Mouse (Mus musculus) liver, embryonic 15.5 days (tissue): ENCODE results near the gene Xpo4. TPM values are rescaled to one million over a fixed set of nuclear protein-coding genes. Genes with fewer than 3 reads are reported as not detected.

Source experiments
- ATAC-seq: fragments of 200-750 bp; cut with Nextera tagmentation; 2 replicates; pipeline ENCODE4 v1.8.0; 2017; ENCODE audit warnings: moderate number of reproducible peaks, mild to moderate bottlenecking, moderate library complexity; ENCODE audit not compliant: insufficient read depth
- H3K27ac ChIP-seq: fragments of 300-500 bp; sonication (generic); replicated peaks from 2 replicates; pipeline ENCODE4 v1.5.1; 2015; ENCODE audit warnings: mild to moderate bottlenecking, inconsistent platforms
- H3K27me3 ChIP-seq: fragments of 300-500 bp; sonication (generic); 2 replicates; pipeline ENCODE4 v1.6.1; 2015; ENCODE audit warnings: mild to moderate bottlenecking, inconsistent platforms
- H3K36me3 ChIP-seq: fragments of 300-500 bp; sonication (generic); replicated peaks from 2 replicates; pipeline ENCODE4 v1.6.1; 2015; ENCODE audit warnings: moderate library complexity, mild to moderate bottlenecking, inconsistent platforms
- H3K4me1 ChIP-seq: fragments of 300-500 bp; sonication (generic); replicated peaks from 2 replicates; pipeline ENCODE4 v1.6.1; 2015; ENCODE audit warnings: inconsistent platforms
- H3K4me2 ChIP-seq: fragments of 300-500 bp; sonication (generic); 2 replicates; pipeline ENCODE4 v1.6.1; 2015; ENCODE audit warnings: moderate library complexity, mild to moderate bottlenecking, inconsistent platforms
- H3K4me3 ChIP-seq: fragments of 300-500 bp; sonication (generic); replicated peaks from 2 replicates; pipeline ENCODE4 v1.5.1; 2015; ENCODE audit warnings: mild to moderate bottlenecking, inconsistent platforms
- H3K9ac ChIP-seq: fragments of 300-500 bp; sonication (generic); 2 replicates; pipeline ENCODE4 v1.6.1; 2015; ENCODE audit warnings: moderate library complexity, mild to moderate bottlenecking, inconsistent platforms
- H3K9me3 ChIP-seq: fragments of 300-500 bp; sonication (generic); replicated peaks from 2 replicates; pipeline ENCODE4 v1.6.1; 2016; ENCODE audit warnings: inconsistent platforms
- WGBS: fragments of 180-500 bp; shearing (Covaris S2); methylation state at CpG from one replicate; pipeline ENCODE4 v1.1.7; 2015; ENCODE audit warnings: mixed read lengths; ENCODE audit not compliant: insufficient replicate concordance; 5-methylcytosine and 5-hydroxymethylcytosine counted together
- polyA plus RNA-seq: library from polyadenylated mRNA; unstranded; fragments of >200 nt; fragmentation: Nextera tagmentation; extraction: Ambion mirVana; gene quantifications from 2 replicates; pipeline ENCODE4 v1.2.1, GENCODE M21; 2015

Xpo4 gene
- 11.8 and 11.9 TPM in 2 replicates for polyA plus RNA-seq

DNA sequence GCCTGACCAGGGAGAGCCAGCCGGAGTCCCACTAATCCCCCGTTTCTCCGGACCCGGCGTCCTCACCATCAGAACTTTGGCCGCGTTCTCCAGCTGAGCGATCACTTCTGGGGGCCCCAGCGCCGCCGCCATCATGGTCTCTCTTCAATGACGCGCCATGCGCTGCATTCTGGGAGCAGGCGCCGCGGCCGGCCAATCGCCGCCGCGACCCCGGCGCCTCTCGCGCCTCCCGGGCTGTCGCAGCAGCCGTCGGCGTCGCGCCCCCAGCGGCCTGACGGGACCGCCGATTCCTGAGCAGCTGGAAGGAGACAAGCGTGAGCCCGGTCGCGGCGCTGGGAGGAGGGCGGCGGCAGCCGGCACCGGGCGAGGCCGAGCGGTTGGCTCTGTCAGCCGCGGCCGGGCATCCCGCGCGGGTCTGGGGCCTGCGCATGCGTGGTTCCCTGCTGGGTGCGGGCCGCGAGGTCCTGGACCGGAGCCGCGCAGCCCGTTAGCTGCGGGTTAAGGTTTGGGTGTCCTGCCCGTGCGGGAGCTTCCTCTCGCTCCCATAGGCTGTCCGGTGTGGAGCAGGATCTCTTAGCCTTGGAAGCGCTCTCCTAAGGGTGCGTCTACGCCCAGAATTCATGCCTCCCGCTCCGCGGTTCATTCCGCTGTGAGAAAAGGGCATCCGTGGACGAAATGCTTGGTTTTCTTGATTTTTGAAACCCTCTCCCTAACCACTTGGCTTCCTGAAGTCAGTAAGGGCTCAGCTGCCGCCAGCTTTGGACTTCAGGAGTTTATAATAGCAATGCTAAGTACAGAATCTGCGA lies at the start of gene Xpo4:
TSS of gene Xpo4 (minus strand) at position 609 of the 806 bp plus-strand sequence.
- H3K36me3 ChIP-seq, result 0 out of 2 replicates have a peak, but pooled peaks cover 3% of the 10 kb centered on the region
- H3K27me3 ChIP-seq, result no peaks in the 10 kb centered on the region
- ATAC-seq, result peak; percentile 91
- H3K9me3 ChIP-seq, result no peaks in the 10 kb centered on the region
- under 1% methylated on average over 80 of the region's 80 CpGs for WGBS
- H3K27ac ChIP-seq, result peak within 1 kb of the TSS; percentile 97
- H3K4me1 ChIP-seq, result peaks cover 34% of the 10 kb centered on the region
- H3K9ac ChIP-seq, result peak within 1 kb of the TSS; percentile 90
- peak within 1 kb of the TSS; percentile 92 for H3K4me3 ChIP-seq
- H3K4me2 ChIP-seq, result peak within 1 kb of the TSS; percentile 80

GRCm38 (mm10) chr14:57712884-57713283 lies 47.7 kb upstream of the Xpo4 start:
- H3K36me3 ChIP-seq, result 0 out of 2 replicates have a peak, but pooled peaks cover 4% of the 10 kb centered on the region
- peak overlapping the region; percentile 45; the same call in 1 of the 2 replicates for H3K27ac ChIP-seq
- no peak overlapping the region for H3K4me2 ChIP-seq
- peaks cover 53% of the 10 kb centered on the region for H3K4me1 ChIP-seq
- peak; percentile 68 for ATAC-seq
- 18% methylated on average over 1 of the region's 1 CpGs for WGBS
- no peak overlapping the region for H3K4me3 ChIP-seq
- H3K9me3 ChIP-seq, result no peaks in the 10 kb centered on the region
- no peaks in the 10 kb centered on the region for H3K27me3 ChIP-seq
- no peak overlapping the region for H3K9ac ChIP-seq

- H3K27ac ChIP-seq, result 0 out of 2 replicates have a peak overlapping the region, but pooled peaks have one; percentile 14
- no peak overlapping the region for H3K4me2 ChIP-seq
- peaks cover 66% of the 10 kb centered on the region for H3K4me1 ChIP-seq
- H3K9ac ChIP-seq, result no peak overlapping the region
- ATAC-seq, result no peak
- no peaks in the 10 kb centered on the region for H3K9me3 ChIP-seq
- H3K36me3 ChIP-seq, result 0 out of 2 replicates have a peak, but pooled peaks cover 4% of the 10 kb centered on the region
- no peak overlapping the region for H3K4me3 ChIP-seq
- 79% methylated on average over 6 of the region's 6 CpGs for WGBS
- H3K27me3 ChIP-seq, result no peaks in the 10 kb centered on the region
These were observed 45.8 kb upstream of the Xpo4 start for GRCm38 (mm10) chr14:57711059-57711458.

DNA sequence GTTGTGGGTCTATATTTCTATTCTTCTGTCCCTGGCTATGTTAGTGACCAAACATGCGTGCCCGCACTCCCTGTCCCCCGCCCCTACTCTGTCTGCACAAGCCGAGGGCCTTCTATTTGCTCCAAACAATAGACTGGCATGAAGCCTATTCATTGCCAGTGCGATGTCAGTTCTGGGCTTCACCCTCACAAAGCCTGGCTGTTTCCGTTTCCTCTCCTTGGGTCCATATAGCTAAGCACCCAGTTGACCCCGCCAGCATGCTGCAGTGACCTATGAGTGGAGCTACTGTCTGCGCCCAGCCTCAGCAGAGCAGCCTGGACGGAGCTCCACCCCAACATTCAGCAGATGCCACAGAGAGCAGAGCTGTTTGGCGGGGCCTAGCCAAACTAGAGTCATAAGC lies 43.9 kb upstream of the Xpo4 start:
- Histone ChIP-seq H3K9me3 (no peaks in the 10 kb centered on the region), H3K4me1 (peaks cover 62% of the 10 kb centered on the region), H3K27ac (no peak overlapping the region), H3K36me3 (peaks cover 4% of the 10 kb centered on the region; the same call in 1 of the 2 replicates), H3K4me3 (no peak overlapping the region), H3K4me2 (no peak overlapping the region), H3K9ac (no peak overlapping the region), H3K27me3 (no peaks in the 10 kb centered on the region)
- no peak for ATAC-seq
- 71% methylated on average over 10 of the region's 10 CpGs for WGBS

- peaks cover 59% of the 10 kb centered on the region for H3K4me1 ChIP-seq
- H3K4me3 ChIP-seq, result no peak overlapping the region
- 77% methylated on average over 7 of the region's 7 CpGs for WGBS
- H3K9me3 ChIP-seq, result no peaks in the 10 kb centered on the region
- H3K9ac ChIP-seq, result no peak overlapping the region
- H3K36me3 ChIP-seq, result peaks cover 4% of the 10 kb centered on the region; the same call in 1 of the 2 replicates
- H3K4me2 ChIP-seq, result no peak overlapping the region
- H3K27ac ChIP-seq, result no peak overlapping the region
- no peak for ATAC-seq
- H3K27me3 ChIP-seq, result no peaks in the 10 kb centered on the region
These were observed 43.4 kb upstream of the Xpo4 start for GRCm38 (mm10) chr14:57708580-57708979.

DNA sequence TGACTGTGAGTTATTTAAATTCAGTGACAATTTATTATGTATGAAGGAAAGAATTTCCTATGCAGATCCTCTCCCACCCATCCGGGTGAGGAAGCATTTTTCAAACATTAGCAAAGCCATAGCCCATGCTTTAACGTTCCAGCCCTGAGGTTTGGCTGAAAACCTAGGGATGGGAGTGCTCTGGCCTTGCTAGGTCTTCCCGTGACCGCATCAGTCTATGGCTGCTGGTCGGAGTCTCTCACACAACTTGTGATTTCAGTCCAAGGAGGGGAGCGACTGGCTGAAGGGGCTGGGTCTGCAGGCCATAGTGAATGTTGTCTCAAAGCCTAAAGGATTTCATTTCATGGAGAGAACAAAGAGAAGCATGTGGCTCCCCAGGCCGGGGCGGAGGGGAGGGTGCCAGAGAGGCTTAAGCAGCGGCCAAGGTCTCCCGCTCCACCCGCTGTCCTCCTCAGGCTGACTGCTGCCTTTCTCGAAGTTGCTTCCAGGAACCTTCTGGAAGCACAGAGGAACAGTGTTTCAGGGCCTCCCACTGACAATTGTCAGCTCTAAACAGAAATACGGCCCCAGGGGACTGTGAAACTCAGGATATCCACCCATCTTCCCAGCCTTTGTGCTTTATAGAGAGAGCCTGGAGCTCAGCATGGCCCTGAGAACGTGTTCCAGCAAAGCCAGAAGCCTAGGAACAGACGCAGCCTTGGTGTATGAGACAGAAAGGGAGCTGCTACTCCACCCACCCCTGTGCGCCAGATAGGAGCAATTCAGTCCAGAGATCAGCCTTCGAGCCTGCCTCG lies 42.1 kb upstream of the Xpo4 start:
- Histone ChIP-seq H3K9ac (no peak overlapping the region), H3K4me3 (no peak overlapping the region), H3K27me3 (no peaks in the 10 kb centered on the region), H3K36me3 (peaks cover 4% of the 10 kb centered on the region; the same call in 1 of the 2 replicates), H3K9me3 (no peaks in the 10 kb centered on the region), H3K4me1 (peaks cover 47% of the 10 kb centered on the region), H3K27ac (0 out of 2 replicates have a peak overlapping the region, but pooled peaks have one; percentile 5), H3K4me2 (no peak overlapping the region)
- 62% methylated on average over 18 of the region's 18 CpGs for WGBS
- ATAC-seq, result no peak

DNA sequence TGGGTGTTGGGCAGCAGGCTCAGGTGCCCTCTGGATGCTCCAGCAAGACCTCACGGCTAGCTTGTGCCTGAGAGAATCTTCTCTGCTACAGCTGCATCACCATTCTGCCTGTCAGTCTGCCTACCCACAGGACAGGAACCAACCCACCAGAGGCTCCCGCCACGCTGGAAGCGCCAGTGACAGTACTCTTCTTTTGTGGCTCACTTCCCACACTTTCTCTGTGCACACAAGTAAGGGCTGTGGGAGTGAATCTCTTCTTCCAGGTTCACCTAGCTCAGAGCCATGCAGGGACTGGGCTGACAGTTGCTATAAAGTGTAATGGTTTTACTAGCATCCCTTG lies 41.5 kb upstream of the Xpo4 start:
- Histone ChIP-seq H3K9me3 (no peaks in the 10 kb centered on the region), H3K36me3 (peaks cover 4% of the 10 kb centered on the region; the same call in 1 of the 2 replicates), H3K4me1 (peaks cover 46% of the 10 kb centered on the region), H3K27ac (no peak overlapping the region), H3K9ac (no peak overlapping the region), H3K4me2 (no peak overlapping the region), H3K4me3 (no peak overlapping the region), H3K27me3 (no peaks in the 10 kb centered on the region)
- ATAC-seq, result no peak
- WGBS, result 67% methylated on average over 4 of the region's 4 CpGs

DNA sequence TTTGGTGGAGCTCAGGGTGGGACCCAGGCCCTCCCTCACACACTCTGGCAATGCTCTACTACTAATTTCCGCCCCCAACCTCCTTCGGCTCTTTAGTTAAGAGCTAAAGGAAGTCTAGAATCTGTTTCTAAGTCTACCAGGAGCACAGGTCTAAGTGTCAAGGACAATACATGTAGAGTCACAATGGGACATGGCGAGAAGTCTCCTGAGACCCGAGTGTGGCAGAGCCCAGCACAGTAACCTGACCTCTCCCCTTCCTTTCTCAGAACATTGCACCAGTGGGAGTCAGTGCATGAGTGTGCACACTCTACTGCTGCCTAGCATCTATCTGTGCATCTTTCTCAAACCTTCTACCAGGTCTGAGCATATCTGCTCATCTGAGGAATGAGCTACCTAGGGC lies 40.5 kb upstream of the Xpo4 start:
- H3K4me2 ChIP-seq, result no peak overlapping the region
- 79% methylated on average over 4 of the region's 4 CpGs for WGBS
- H3K4me3 ChIP-seq, result no peak overlapping the region
- H3K36me3 ChIP-seq, result peaks cover 4% of the 10 kb centered on the region; the same call in 1 of the 2 replicates
- no peaks in the 10 kb centered on the region for H3K27me3 ChIP-seq
- no peak overlapping the region for H3K27ac ChIP-seq
- ATAC-seq, result no peak
- H3K4me1 ChIP-seq, result peaks cover 41% of the 10 kb centered on the region
- no peak overlapping the region for H3K9ac ChIP-seq
- no peaks in the 10 kb centered on the region for H3K9me3 ChIP-seq

DNA sequence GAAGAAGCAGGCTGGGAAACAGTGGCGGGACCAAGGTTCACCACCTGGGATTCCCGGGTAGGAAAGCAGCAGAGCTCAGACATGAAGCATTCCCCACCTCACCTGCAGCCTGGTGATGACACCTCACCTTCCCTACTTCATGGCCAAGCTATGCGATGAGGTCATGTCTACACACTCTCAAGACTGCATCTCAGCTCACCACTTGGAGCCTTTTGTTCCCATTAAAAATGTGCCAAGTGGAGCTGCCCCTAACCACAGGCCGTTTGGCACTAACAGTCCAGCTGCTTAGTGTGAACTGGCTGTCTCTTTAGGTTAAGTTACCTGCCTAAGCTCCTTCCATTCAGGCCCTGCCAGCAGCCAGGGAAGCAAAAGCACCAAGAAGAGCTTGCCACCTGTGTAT lies 39.8 kb upstream of the Xpo4 start:
- H3K9me3 ChIP-seq, result no peaks in the 10 kb centered on the region
- peaks cover 34% of the 10 kb centered on the region for H3K4me1 ChIP-seq
- no peak overlapping the region for H3K9ac ChIP-seq
- no peak overlapping the region for H3K27ac ChIP-seq
- H3K27me3 ChIP-seq, result no peaks in the 10 kb centered on the region
- no peak overlapping the region for H3K4me2 ChIP-seq
- no peak for ATAC-seq
- no peak overlapping the region for H3K4me3 ChIP-seq
- WGBS, result 75% methylated on average over 4 of the region's 4 CpGs
- H3K36me3 ChIP-seq, result peaks cover 8% of the 10 kb centered on the region; the same call in 1 of the 2 replicates

GRCm38 (mm10) chr14:57701915-57702477 lies 36.8 kb upstream of the Xpo4 start:
- no peak overlapping the region for H3K27ac ChIP-seq
- H3K36me3 ChIP-seq, result peaks cover 26% of the 10 kb centered on the region
- no peak overlapping the region for H3K4me3 ChIP-seq
- no peak overlapping the region for H3K9ac ChIP-seq
- H3K4me2 ChIP-seq, result no peak overlapping the region
- H3K4me1 ChIP-seq, result peaks cover 12% of the 10 kb centered on the region
- H3K9me3 ChIP-seq, result no peaks in the 10 kb centered on the region
- H3K27me3 ChIP-seq, result no peaks in the 10 kb centered on the region
- 63% methylated on average over 12 of the region's 12 CpGs for WGBS
- no peak for ATAC-seq
